Mouse (Mus musculus) brain, adult 2 months (tissue): ENCODE results near the gene Fam78b.

ENCODE experiments used
- DNase-seq: peaks from one replicate; pipeline ENCODE4 v3.0.0; 2011; ENCODE audit warnings: low read depth, low spot score

Gene Fam78b

GRCm38 (mm10) chr1:167001174-167001843 lies at the start of gene Fam78b:
Gene Fam78b, plus strand, starts transcription at chr1:167001417.
- peak; percentile 61 for DNase-seq

- DNase-seq: no peak
Measured at GRCm38 (mm10) chr1:166964508-166964907, 36.7 kb upstream of the Fam78b start.

GRCm38 (mm10) chr1:166968271-166968670 lies 32.9 kb upstream of the Fam78b start:
- peak; percentile 21 for DNase-seq

- peak; percentile 22 for DNase-seq
Measured at GRCm38 (mm10) chr1:166973731-166974130, 27.5 kb upstream of the Fam78b start.

GRCm38 (mm10) chr1:166978611-166979010 lies 22.6 kb upstream of the Fam78b start:
- no peak for DNase-seq

- DNase-seq: no peak
Measured at GRCm38 (mm10) chr1:166994266-166994665, 7.0 kb upstream of the Fam78b start.

GRCm38 (mm10) chr1:166996250-166996649 lies 5.0 kb upstream of the Fam78b start:
- DNase-seq: no peak

- no peak for DNase-seq
Measured at GRCm38 (mm10) chr1:166996811-166997210, 4.4 kb upstream of the Fam78b start.

- DNase-seq: peak; percentile 84
Measured at GRCm38 (mm10) chr1:167000529-167001173, 566 bp upstream of the Fam78b start.

- peak; percentile 69 for DNase-seq
Measured at GRCm38 (mm10) chr1:167001844-167002485, 748 bp downstream of the Fam78b start.

- peak; percentile 70 for DNase-seq
Measured at GRCm38 (mm10) chr1:167002486-167002850, 1.3 kb downstream of the Fam78b start.

- no peak for DNase-seq
Measured at GRCm38 (mm10) chr1:167004621-167005020, 3.4 kb downstream of the Fam78b start.

GRCm38 (mm10) chr1:167007341-167007740 lies 6.1 kb downstream of the Fam78b start:
- DNase-seq: no peak

- DNase-seq: no peak
Measured at GRCm38 (mm10) chr1:167010190-167010589, 9.0 kb downstream of the Fam78b start.

GRCm38 (mm10) chr1:167011301-167011700 lies 10.1 kb downstream of the Fam78b start:
- DNase-seq: no peak

- no peak for DNase-seq
Measured at GRCm38 (mm10) chr1:167012616-167013015, 11.4 kb downstream of the Fam78b start.

- DNase-seq: peak; percentile 89
Measured at GRCm38 (mm10) chr1:167013234-167013864, 12.1 kb downstream of the Fam78b start.

- peak; percentile 89 for DNase-seq
Measured at GRCm38 (mm10) chr1:167016269-167016668, 15.1 kb downstream of the Fam78b start.

GRCm38 (mm10) chr1:167022001-167022424 lies 20.8 kb downstream of the Fam78b start:
- no peak for DNase-seq

- no peak for DNase-seq
Measured at GRCm38 (mm10) chr1:167022541-167023121, 21.4 kb downstream of the Fam78b start.

- DNase-seq: no peak
Measured at GRCm38 (mm10) chr1:167023794-167024193, 22.6 kb downstream of the Fam78b start.

- no peak for DNase-seq
Measured at GRCm38 (mm10) chr1:167024961-167025360, 23.7 kb downstream of the Fam78b start.
